Mouse (Mus musculus): ENCODE measurements at regions not wholly inside any gene's neighbourhood (a gene's known extent, or its start where the extent isn't known, plus 50 kb on each side); places are given as distances from the start of the nearest gene placed in this dataset.

- 46% methylated on average over 8 of the region's 8 CpGs for WGBS
- no peak overlapping the region for H3K4me3 ChIP-seq (replicated peaks; ENCODE audit: low read length)
- peaks cover 7% of the 10 kb centered on the region for H3K4me1 ChIP-seq (replicated peaks; ENCODE audit: control insufficient read depth, insufficient read depth, low read length)
- ATAC-seq: peak; percentile 71
- no peaks in the 10 kb centered on the region; the same call in 1 of the 2 replicates for H3K27me3 ChIP-seq (replicated peaks; ENCODE audit: control insufficient read depth, insufficient read depth, low read length)
- no peak overlapping the region for H3K4me2 ChIP-seq (ENCODE audit: low read length)
- no peaks in the 10 kb centered on the region for H3K36me3 ChIP-seq (ENCODE audit: control insufficient read depth, insufficient read depth)
- no peak overlapping the region for H3K27ac ChIP-seq (ENCODE audit: low read length)
- no peak overlapping the region for H3K9ac ChIP-seq (replicated peaks; ENCODE audit: low read depth, low read length)
- no peaks in the 10 kb centered on the region for H3K9me3 ChIP-seq (ENCODE audit: control insufficient read depth, low read length)
Observed at GRCm38 (mm10) chr10:91326144-91326655, 145.1 kb upstream of the Tmpo start.

- WGBS: 74% methylated on average over 4 of the region's 4 CpGs
- no peak for ATAC-seq
- H3K9ac ChIP-seq (replicated peaks; ENCODE audit: low read depth, low read length): no peak overlapping the region
Observed at GRCm38 (mm10) chr10:91321226-91321625, 140.1 kb upstream of the Tmpo start.

GRCm38 (mm10) chr10:91319442-91320112 is 138.5 kb upstream of the Tmpo start:
- no peak overlapping the region for H3K4me2 ChIP-seq (ENCODE audit: low read length)
- no peak overlapping the region for H3K9ac ChIP-seq (replicated peaks; ENCODE audit: low read depth, low read length)
- no peak overlapping the region for H3K27ac ChIP-seq (ENCODE audit: low read length)
- WGBS: 89% methylated on average over 10 of the region's 10 CpGs
- H3K9me3 ChIP-seq (ENCODE audit: control insufficient read depth, low read length): no peaks in the 10 kb centered on the region
- no peaks in the 10 kb centered on the region for H3K4me1 ChIP-seq (replicated peaks; ENCODE audit: control insufficient read depth, insufficient read depth, low read length)
- no peaks in the 10 kb centered on the region for H3K27me3 ChIP-seq (replicated peaks; ENCODE audit: control insufficient read depth, insufficient read depth, low read length)
- H3K4me3 ChIP-seq (replicated peaks; ENCODE audit: low read length): no peak overlapping the region
- no peak for ATAC-seq
- no peaks in the 10 kb centered on the region for H3K36me3 ChIP-seq (ENCODE audit: control insufficient read depth, insufficient read depth)

More at GRCm38 (mm10) chr10:91321226-91321625, 140.1 kb upstream of the Tmpo start:
- H3K4me1 ChIP-seq (replicated peaks; ENCODE audit: control insufficient read depth, insufficient read depth, low read length): 0 out of 2 replicates have a peak, but pooled peaks cover 2% of the 10 kb centered on the region
- no peak overlapping the region for H3K4me3 ChIP-seq (replicated peaks; ENCODE audit: low read length)
- no peak overlapping the region for H3K27ac ChIP-seq (ENCODE audit: low read length)
- H3K9me3 ChIP-seq (ENCODE audit: control insufficient read depth, low read length): no peaks in the 10 kb centered on the region
- H3K4me2 ChIP-seq (ENCODE audit: low read length): no peak overlapping the region
- no peaks in the 10 kb centered on the region; the same call in 1 of the 2 replicates for H3K27me3 ChIP-seq (replicated peaks; ENCODE audit: control insufficient read depth, insufficient read depth, low read length)
- H3K36me3 ChIP-seq (ENCODE audit: control insufficient read depth, insufficient read depth): no peaks in the 10 kb centered on the region

DNA sequence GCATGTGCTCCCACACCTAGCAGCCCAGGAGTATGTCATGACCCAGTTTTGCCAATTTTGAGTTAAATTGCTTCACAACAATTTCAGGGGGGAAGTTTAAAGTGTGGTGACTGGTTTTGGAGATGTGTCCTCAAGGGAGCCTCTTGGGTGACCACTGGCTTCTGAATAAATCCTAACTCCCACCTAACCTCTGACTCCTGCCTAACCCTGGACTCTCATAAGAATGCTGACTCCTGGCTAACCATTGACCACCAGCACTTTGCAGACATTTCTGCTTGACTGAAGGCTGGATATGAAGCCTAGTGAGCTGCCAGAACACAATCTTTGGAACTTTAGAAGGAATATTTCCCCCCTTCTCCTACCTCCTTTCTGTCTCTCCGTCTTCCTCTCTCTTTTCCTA is 133.3 kb upstream of the Tmpo start:
- ATAC-seq: no peak
- WGBS: 95% methylated on average over 1 of the region's 1 CpGs
- Histone ChIP-seq H3K4me2 (ENCODE audit: low read length) (no peak overlapping the region), H3K27me3 (replicated peaks; ENCODE audit: control insufficient read depth, insufficient read depth, low read length) (no peaks in the 10 kb centered on the region), H3K9me3 (ENCODE audit: control insufficient read depth, low read length) (no peaks in the 10 kb centered on the region), H3K4me1 (replicated peaks; ENCODE audit: control insufficient read depth, insufficient read depth, low read length) (no peaks in the 10 kb centered on the region), H3K9ac (replicated peaks; ENCODE audit: low read depth, low read length) (no peak overlapping the region), H3K36me3 (ENCODE audit: control insufficient read depth, insufficient read depth) (no peaks in the 10 kb centered on the region), H3K4me3 (replicated peaks; ENCODE audit: low read length) (no peak overlapping the region), H3K27ac (ENCODE audit: low read length) (no peak overlapping the region)

- 50% methylated on average over 3 of the region's 3 CpGs for WGBS
- no peaks in the 10 kb centered on the region for H3K4me1 ChIP-seq (replicated peaks; ENCODE audit: control insufficient read depth, insufficient read depth, low read length)
Observed at GRCm38 (mm10) chr10:91313316-91313715, 132.2 kb upstream of the Tmpo start.

GRCm38 (mm10) chr10:91312913-91313312 is 131.8 kb upstream of the Tmpo start:
- Histone ChIP-seq H3K4me2 (ENCODE audit: low read length) (no peak overlapping the region), H3K9me3 (ENCODE audit: control insufficient read depth, low read length) (no peaks in the 10 kb centered on the region), H3K27me3 (replicated peaks; ENCODE audit: control insufficient read depth, insufficient read depth, low read length) (no peaks in the 10 kb centered on the region), H3K36me3 (ENCODE audit: control insufficient read depth, insufficient read depth) (no peaks in the 10 kb centered on the region), H3K4me1 (replicated peaks; ENCODE audit: control insufficient read depth, insufficient read depth, low read length) (no peaks in the 10 kb centered on the region), H3K9ac (replicated peaks; ENCODE audit: low read depth, low read length) (no peak overlapping the region), H3K27ac (ENCODE audit: low read length) (no peak overlapping the region), H3K4me3 (replicated peaks; ENCODE audit: low read length) (no peak overlapping the region)
- 78% methylated on average over 5 of the region's 5 CpGs for WGBS
- ATAC-seq: no peak

More at GRCm38 (mm10) chr10:91313316-91313715, 132.2 kb upstream of the Tmpo start:
- H3K9me3 ChIP-seq (ENCODE audit: control insufficient read depth, low read length): no peaks in the 10 kb centered on the region
- no peak overlapping the region for H3K27ac ChIP-seq (ENCODE audit: low read length)
- no peak overlapping the region for H3K9ac ChIP-seq (replicated peaks; ENCODE audit: low read depth, low read length)
- no peaks in the 10 kb centered on the region for H3K36me3 ChIP-seq (ENCODE audit: control insufficient read depth, insufficient read depth)
- H3K27me3 ChIP-seq (replicated peaks; ENCODE audit: control insufficient read depth, insufficient read depth, low read length): no peaks in the 10 kb centered on the region
- ATAC-seq: no peak
- H3K4me2 ChIP-seq (ENCODE audit: low read length): no peak overlapping the region
- no peak overlapping the region for H3K4me3 ChIP-seq (replicated peaks; ENCODE audit: low read length)

- Histone ChIP-seq H3K4me2 (ENCODE audit: low read length) (no peak overlapping the region), H3K9ac (replicated peaks; ENCODE audit: low read depth, low read length) (no peak overlapping the region), H3K27me3 (replicated peaks; ENCODE audit: control insufficient read depth, insufficient read depth, low read length) (no peaks in the 10 kb centered on the region; the same call in 1 of the 2 replicates), H3K36me3 (ENCODE audit: control insufficient read depth, insufficient read depth) (no peaks in the 10 kb centered on the region), H3K27ac (ENCODE audit: low read length) (no peak overlapping the region), H3K4me1 (replicated peaks; ENCODE audit: control insufficient read depth, insufficient read depth, low read length) (no peaks in the 10 kb centered on the region), H3K9me3 (ENCODE audit: control insufficient read depth, low read length) (no peaks in the 10 kb centered on the region), H3K4me3 (replicated peaks; ENCODE audit: low read length) (no peak overlapping the region)
- no peak for ATAC-seq
- 77% methylated on average over 7 of the region's 7 CpGs for WGBS
Observed at GRCm38 (mm10) chr10:91300067-91300466, 119.0 kb upstream of the Tmpo start.

- H3K4me3 ChIP-seq (replicated peaks; ENCODE audit: low read length): no peak overlapping the region
- 20% methylated on average over 9 of the region's 9 CpGs for WGBS
- no peaks in the 10 kb centered on the region; the same call in 1 of the 2 replicates for H3K27me3 ChIP-seq (replicated peaks; ENCODE audit: control insufficient read depth, insufficient read depth, low read length)
- H3K36me3 ChIP-seq (ENCODE audit: control insufficient read depth, insufficient read depth): no peaks in the 10 kb centered on the region
- H3K27ac ChIP-seq (ENCODE audit: low read length): no peak overlapping the region
- no peak overlapping the region for H3K9ac ChIP-seq (replicated peaks; ENCODE audit: low read depth, low read length)
- peak; percentile 75 for ATAC-seq
- H3K9me3 ChIP-seq (ENCODE audit: control insufficient read depth, low read length): no peaks in the 10 kb centered on the region
- H3K4me1 ChIP-seq (replicated peaks; ENCODE audit: control insufficient read depth, insufficient read depth, low read length): no peaks in the 10 kb centered on the region
- H3K4me2 ChIP-seq (ENCODE audit: low read length): no peak overlapping the region
Observed at GRCm38 (mm10) chr10:91297792-91298460, 116.8 kb upstream of the Tmpo start.

GRCm38 (mm10) chr10:91295345-91295744 is 114.2 kb upstream of the Tmpo start:
- Histone ChIP-seq H3K27me3 (replicated peaks; ENCODE audit: control insufficient read depth, insufficient read depth, low read length) (no peaks in the 10 kb centered on the region; the same call in 1 of the 2 replicates), H3K4me2 (ENCODE audit: low read length) (no peak overlapping the region), H3K4me1 (replicated peaks; ENCODE audit: control insufficient read depth, insufficient read depth, low read length) (no peaks in the 10 kb centered on the region), H3K36me3 (ENCODE audit: control insufficient read depth, insufficient read depth) (no peaks in the 10 kb centered on the region), H3K27ac (ENCODE audit: low read length) (no peak overlapping the region), H3K9me3 (ENCODE audit: control insufficient read depth, low read length) (no peaks in the 10 kb centered on the region), H3K9ac (replicated peaks; ENCODE audit: low read depth, low read length) (no peak overlapping the region), H3K4me3 (replicated peaks; ENCODE audit: low read length) (no peak overlapping the region)
- ATAC-seq: no peak
- WGBS: 88% methylated on average over 8 of the region's 8 CpGs

All from forebrain, embryonic 16.5 days (tissue).